Mouse (Mus musculus) inflammation-experienced regulatory T-cells, adult 16 weeks (primary cell): ENCODE data around the gene Atf4. TPM values are rescaled to one million over a fixed set of nuclear protein-coding genes. Genes with fewer than 3 reads are reported as not detected.

ENCODE experiments used
- polyA plus RNA-seq: library from polyadenylated mRNA; unstranded; fragments of 100-300 nt; shearing (Covaris generic); gene quantifications from one replicate; pipeline ENCODE4 v1.2.1, GENCODE M21; 2017

The Atf4 gene
- 106 TPM for polyA plus RNA-seq

GRCm38 (mm10) chr15:80254847-80255645 is at the start of gene Atf4:
Gene Atf4, plus strand, starts transcription at chr15:80255184.

DNA sequence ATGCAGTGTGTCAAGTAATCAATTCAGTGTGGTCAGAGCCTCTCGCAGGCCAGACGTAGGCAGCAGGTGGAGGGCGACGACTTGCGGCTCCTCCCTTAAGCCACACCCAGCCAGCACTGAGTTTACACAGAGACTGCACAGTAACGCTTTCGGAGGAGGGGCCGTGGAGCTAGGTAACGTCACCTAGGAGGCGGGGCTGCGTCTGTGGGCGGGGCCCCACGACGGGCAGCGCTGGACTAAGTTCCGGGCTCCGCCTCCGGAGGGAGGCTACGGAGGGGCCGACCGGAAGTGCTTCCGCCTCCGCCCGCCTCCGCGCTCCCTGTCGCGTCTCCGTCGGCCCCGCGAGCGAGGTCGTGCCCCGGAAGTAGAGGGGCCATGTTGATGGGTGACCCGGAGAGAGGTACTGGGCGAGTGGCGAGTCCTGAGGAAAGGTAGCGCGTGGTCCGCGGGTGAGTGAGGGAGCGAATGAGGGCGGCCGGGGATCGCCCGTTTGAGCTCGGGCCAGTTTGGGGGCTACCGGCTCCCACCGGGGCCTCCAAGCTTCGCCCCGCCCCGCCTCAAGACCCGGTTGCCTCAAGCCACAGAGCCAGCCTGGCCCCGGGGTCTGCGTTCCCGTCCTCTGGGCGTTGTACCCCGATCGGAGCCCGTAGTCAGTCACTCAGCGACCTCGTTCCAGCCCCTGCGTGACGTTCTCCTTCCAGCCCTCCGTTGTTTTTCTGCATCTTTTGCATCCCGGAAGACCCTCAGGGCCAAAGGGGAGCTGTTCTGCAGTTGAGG is 21.1 kb upstream of the Atf4 start, which contains the start of gene Mief1:
Gene Mief1 (plus strand): TSS at position 286 of the 777 bp plus-strand sequence.

GRCm38 (mm10) chr15:80235535-80235934 is 19.4 kb upstream of the Atf4 start, which contains the start of gene AC140267.1:
Gene AC140267.1, plus strand, starts transcription at chr15:80235835.

DNA sequence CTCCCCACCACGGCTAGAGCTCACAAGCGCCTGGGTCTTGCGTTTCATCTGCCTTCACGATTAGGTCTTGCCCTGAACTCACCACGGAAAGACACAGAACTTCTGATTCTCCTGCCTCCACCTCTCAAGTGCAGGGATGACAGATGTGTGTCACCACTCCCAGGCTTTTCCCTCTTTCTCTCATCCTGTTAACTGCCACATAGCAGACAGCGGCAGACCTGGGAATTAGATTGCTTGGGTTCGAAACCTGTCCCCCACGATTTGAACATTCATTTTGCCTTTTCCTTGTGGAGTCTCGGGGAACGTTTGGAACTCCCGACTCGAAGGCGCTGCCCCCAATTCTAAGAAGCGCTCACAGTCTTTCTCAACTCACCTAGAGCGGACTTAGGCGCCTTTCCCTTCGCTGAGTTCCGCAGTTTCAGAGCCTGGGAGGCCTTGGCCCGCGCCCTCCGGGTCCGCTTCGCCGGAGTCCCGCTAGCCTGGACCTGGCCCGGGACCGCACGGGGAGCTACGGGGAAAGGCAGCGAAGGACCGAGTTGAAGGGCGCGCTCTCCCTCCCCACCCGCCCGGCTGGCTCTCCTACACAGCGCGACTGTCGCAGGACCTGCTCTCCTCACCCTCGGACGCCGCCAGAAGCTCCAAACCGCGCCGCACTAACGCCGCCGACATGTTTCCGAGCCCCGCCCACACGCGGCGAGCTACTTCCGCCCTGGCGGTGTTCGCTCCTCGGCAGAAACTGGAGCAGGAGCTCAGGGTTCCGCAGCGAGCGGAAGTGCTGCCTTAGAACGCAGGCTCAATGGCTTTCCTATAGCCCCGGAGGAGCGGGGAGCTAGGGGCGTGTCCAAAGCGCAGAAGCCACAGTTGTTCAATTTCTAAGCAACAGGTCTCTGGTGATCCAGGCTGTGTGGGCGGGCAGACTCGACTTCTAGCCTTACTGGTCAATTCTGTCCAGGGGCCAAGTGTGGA is 8.9 kb downstream of the Atf4 start, which contains the start of gene Rps19bp1:
Gene Rps19bp1 (minus strand): TSS at position 706 of the 966 bp plus-strand sequence.

DNA sequence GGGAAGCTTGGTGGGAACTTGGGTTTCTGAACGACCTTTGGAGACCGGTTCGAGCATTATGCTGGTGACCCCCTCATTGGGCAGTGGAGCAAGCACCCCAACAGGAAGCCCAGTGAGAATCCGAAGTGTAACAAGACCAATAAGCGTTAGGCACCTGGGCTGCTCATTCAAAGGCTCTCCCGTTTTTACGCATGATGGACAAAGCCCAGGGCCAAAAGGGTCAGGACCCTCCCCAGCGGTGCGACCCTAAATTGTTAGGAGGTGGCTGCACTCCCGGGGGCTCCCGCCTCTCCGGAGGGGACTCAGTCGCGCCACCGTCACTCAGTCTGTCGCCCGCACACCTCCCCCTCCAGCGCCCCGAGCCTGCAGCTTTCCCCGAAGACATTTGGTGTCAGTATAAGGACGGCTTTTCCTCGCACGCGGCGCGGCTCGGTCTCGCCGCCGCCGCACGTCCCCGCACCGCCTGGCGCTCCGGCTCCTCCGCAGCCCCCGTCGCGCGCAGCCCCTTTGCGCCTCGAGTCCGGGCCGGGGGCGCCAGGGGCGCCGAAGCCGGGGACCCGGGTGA is 31.9 kb downstream of the Atf4 start, which contains the start of gene Cacna1i:
Gene Cacna1i (plus strand): TSS at position 388 of the 565 bp plus-strand sequence.

Other genes with a start within 250 kb of the Atf4 start
- gene Pdgfb, start 240.2 kb upstream of the Atf4 start, polyA plus RNA-seq, result 1.5 TPM
- gene Syngr1, start 163.8 kb upstream of the Atf4 start, polyA plus RNA-seq, result 0.60 TPM
- 1,298 TPM for gene Rpl3, start 163.3 kb upstream of the Atf4 start, polyA plus RNA-seq
- gene Tab1, start 122.1 kb upstream of the Atf4 start, polyA plus RNA-seq, result 28.4 TPM
- gene Mgat3, start 81.5 kb upstream of the Atf4 start, polyA plus RNA-seq, result not detected
- 37.3 TPM for gene Mief1, start 21.2 kb upstream of the Atf4 start, polyA plus RNA-seq
- not detected for gene AC140267.1, start 19.3 kb upstream of the Atf4 start, polyA plus RNA-seq
- gene Rps19bp1, start 9.1 kb downstream of the Atf4 start, polyA plus RNA-seq, result 30.8 TPM
- 0.02 TPM for gene Cacna1i, start 32.1 kb downstream of the Atf4 start, polyA plus RNA-seq